Mouse (Mus musculus) WW6 (cell line): ENCODE data around the gene Nln.

ENCODE experiments used
- DNase-seq: peaks from one replicate; pipeline ENCODE4 v3.0.0-alpha.2; 2013; ENCODE audit warnings: low read depth, low spot score

Nln gene

DNA sequence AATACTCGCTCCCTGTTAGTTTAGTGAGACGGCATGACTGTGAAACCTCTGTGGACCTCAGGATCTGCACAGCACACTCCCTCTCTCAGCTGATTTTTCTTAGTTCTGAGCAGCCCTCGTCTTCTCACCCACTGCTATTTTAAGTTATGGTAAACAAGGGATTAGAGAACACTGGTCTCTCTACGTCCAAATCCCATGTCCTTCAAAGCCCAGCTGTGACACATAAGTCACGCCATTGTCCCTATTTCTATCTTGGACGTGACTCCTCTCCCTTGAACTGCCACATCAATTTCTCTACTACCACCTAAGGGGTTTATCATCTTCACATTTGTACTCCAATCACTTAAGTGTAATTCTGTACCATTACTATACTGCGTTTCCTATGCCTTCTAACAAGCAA, 13.5 kb downstream of the Nln start:
- DNase-seq: no peak

DNA sequence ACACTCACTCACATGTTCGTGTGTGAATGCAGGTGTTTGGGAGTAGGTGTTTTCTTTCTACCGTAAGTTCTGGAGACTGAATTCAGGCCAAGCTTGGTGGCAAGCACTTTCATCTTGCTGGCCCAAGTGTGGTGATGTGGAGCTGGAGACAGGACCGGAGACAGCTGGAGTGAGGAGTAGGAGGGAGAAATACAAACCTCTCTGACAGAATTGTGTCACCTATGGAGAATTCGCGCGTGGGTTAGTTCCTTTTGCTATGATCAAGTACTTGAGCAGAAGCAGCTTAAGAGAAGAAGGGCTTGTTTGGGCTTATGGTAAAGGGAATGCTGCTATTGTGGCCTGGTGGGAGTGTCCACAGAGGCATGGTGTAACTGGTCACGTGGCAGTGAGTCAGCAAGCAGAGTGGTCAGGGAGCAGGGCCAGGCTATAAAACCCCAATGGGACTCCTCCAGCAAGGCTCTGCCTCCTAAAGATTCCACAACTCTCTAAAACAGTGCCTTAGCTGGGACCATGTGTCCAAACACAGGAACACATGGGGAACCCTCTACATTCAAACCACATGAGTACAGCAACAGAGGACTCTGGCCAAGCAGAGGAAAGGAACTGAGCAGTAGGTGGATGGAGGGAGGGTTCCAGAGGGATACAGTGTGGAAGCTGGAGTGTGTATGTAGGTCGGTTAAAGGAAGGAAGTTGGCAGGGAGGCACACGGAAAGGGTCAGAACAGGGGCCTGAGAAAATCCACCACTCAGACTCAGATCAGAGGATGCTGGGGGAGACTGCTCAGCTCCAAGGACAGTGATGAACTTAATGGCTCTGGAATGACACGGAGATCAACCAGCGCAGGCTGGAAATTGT, 14.7 kb downstream of the Nln start:
- no peak for DNase-seq

- no peak for DNase-seq
Observed at GRCm38 (mm10) chr13:104091734-104092133, 17.7 kb downstream of the Nln start.

DNA sequence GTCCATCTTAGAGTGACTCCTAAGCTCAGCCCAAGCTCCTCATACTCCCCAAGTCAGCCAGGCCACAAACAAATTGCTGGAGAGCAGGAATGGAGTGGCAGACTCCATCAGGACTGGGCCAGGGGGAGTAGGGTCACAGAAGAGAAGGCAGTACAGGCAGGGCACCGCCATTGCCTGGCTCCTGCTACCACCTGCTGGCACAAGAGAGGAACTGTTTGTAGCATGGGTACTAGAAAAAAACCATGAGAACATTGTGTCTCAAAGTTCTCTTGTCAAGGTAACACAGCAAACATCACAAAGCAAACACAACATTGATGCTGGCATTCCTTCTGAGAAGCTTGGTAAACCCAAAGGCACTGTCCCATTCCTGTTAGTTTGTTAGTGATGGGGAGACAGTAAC, 20.0 kb downstream of the Nln start:
- DNase-seq: no peak

GRCm38 (mm10) chr13:104084600-104084999, 24.8 kb downstream of the Nln start:
- DNase-seq: no peak

GRCm38 (mm10) chr13:104082504-104082903, 26.9 kb downstream of the Nln start:
- no peak for DNase-seq

DNA sequence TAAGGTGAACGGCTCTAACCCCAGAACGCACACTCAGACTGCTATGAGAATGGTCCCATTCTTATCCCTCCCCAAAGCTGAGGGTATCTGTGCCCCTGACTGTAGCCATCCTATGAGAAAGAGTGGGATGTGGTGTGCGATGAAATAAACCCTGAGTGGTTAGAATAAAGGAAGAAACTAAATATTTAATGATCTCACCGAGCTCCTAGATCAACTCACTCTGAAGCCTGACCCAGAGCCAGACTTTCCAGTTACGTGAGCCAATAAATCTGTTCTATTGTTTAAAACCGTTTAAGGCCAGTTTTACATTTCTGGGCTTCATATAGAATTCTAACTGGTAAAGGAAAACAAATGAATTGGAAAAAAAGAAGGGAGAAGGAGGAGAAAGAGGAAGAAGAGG, 32.4 kb downstream of the Nln start:
- no peak for DNase-seq

GRCm38 (mm10) chr13:104074731-104075130, 34.7 kb downstream of the Nln start:
- DNase-seq: no peak

DNA sequence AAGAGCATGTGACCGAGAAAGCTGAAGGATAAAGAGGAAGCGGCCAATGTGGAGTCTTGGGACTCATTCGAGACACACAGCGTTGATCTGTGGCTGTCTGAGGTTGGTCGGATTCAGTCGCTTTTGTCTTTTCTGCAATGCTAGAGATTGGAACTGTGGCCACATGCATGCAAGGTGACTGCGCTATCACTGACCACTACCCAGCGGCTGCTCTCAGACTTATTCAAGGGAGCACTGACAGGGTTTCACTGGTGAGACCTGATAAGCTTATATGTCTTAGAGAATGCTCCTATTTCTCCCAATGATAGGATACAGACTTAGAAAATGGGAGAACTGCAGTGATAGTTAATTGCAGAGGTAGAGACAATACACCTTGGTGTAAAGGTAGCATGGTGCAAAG, 35.2 kb downstream of the Nln start:
- DNase-seq: no peak

DNA sequence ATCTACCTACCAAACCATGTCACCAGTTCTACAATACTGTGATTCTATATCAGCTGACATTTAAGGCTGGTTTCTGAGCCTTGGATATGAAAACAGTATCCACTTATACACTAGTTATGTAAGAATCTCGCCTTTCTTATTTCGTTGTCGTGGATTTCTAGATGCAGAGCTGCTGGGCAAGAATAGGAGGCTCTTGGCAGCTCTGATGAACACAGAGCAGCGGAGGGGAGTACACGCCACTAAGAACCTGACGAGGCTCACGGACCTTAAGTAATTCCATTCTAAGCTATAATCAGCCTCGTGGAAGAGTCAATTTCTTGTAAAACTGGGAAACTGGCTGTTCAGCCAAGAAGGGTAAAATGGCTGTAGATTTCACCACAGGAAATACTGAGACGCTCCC, 37.1 kb downstream of the Nln start:
- DNase-seq: no peak

- DNase-seq: no peak
Observed at GRCm38 (mm10) chr13:104070703-104071102, 38.7 kb downstream of the Nln start.

- no peak for DNase-seq
Observed at GRCm38 (mm10) chr13:104069216-104069615, 40.2 kb downstream of the Nln start.

- no peak for DNase-seq
Observed at GRCm38 (mm10) chr13:104065649-104066347, 43.6 kb downstream of the Nln start.

DNA sequence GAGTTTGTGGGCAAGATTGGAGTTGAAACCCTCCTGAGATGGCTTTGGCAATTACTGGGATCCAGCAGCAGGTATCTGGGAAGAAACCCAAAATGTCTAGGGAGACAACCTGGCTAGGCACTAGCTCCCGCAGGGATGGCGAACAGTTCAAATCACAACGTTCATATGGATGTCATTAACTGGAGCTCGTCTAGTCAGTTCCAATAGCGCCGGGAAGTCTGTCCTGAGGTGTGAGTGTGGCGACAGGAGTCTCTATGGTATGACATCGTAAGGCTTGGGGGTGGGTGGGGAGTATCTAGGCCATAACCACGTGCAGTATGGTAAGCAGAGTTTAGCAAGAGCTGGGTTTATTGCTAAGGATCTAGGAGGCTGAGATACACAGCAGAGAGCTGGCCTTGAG, 46.4 kb downstream of the Nln start:
- no peak for DNase-seq

GRCm38 (mm10) chr13:104061975-104062750, 47.3 kb downstream of the Nln start:
- no peak for DNase-seq

GRCm38 (mm10) chr13:104060231-104060630, 49.2 kb downstream of the Nln start:
- DNase-seq: no peak

GRCm38 (mm10) chr13:104059536-104059935, 49.9 kb downstream of the Nln start:
- no peak for DNase-seq

GRCm38 (mm10) chr13:104058761-104059160, 50.7 kb downstream of the Nln start:
- DNase-seq: no peak

DNA sequence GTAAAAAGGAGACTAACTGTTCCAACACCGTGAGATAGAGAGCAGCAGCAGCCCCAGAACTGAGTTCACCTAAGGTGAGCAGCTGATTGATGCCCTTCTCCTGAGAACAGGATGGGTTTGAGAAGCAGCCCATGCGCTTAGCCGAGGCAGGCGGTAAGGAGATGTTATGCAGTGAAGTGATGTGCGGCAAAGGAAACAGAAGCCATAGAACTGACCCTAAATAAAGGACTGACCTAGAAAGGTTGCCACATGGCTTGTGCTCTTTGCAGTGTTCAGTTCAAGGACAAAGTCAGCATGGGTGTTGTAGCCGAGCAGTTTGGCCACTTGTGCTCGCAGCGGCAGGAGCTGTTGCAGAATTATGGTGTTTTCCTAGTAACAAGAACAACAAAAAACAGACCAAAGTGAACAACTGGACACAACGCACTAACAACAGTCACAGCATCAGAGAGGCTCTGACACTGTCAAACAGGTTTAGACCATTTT, 57.1 kb downstream of the Nln start:
- DNase-seq: no peak

GRCm38 (mm10) chr13:104048835-104049234, 60.6 kb downstream of the Nln start:
- DNase-seq: no peak

- DNase-seq: no peak
Observed at GRCm38 (mm10) chr13:104045108-104045507, 64.3 kb downstream of the Nln start.

- DNase-seq: no peak
Observed at GRCm38 (mm10) chr13:104044332-104044731, 65.1 kb downstream of the Nln start.
